Mouse (Mus musculus): ENCODE results near the gene 2310007B03Rik. TPM values are rescaled to one million over a fixed set of nuclear protein-coding genes. Genes with fewer than 3 reads are reported as not detected.

Gene 2310007B03Rik
- polyA plus RNA-seq, 1 experiment from 2014 or later, result not detected

Other genes starting within 250 kb of the 2310007B03Rik start
- gene Capn10, start 226.6 kb downstream of the 2310007B03Rik start, polyA plus RNA-seq (2014; fragmentation: Nextera tagmentation; extraction: Ambion mirVana), result 52.6 and 56.1 TPM in 2 replicates
- gene Gpr35, start 210.1 kb downstream of the 2310007B03Rik start, polyA plus RNA-seq (2014; fragmentation: Nextera tagmentation; extraction: Ambion mirVana), result 0.16 and 1.3 TPM in 2 replicates
- gene Aqp12, start 154.6 kb downstream of the 2310007B03Rik start, polyA plus RNA-seq (2014; fragmentation: Nextera tagmentation; extraction: Ambion mirVana), result not detected in 2 replicates
- 228 and 350 TPM in 2 replicates for gene Kif1a, start 59.0 kb downstream of the 2310007B03Rik start, polyA plus RNA-seq (2014; fragmentation: Nextera tagmentation; extraction: Ambion mirVana)
- gene Agxt, start 25.7 kb downstream of the 2310007B03Rik start, polyA plus RNA-seq (2014; fragmentation: Nextera tagmentation; extraction: Ambion mirVana), result not detected in 2 replicates
- gene Crocc2, start 7.8 kb upstream of the 2310007B03Rik start, polyA plus RNA-seq (2014; fragmentation: Nextera tagmentation; extraction: Ambion mirVana), result 0.05 and 0.09 TPM in 2 replicates
- gene Sned1, start 74.9 kb upstream of the 2310007B03Rik start, polyA plus RNA-seq (2014; fragmentation: Nextera tagmentation; extraction: Ambion mirVana), result 3.0 and 7.2 TPM in 2 replicates
- 27.7 and 30.0 TPM in 2 replicates for gene Mterf4, start 145.0 kb upstream of the 2310007B03Rik start, polyA plus RNA-seq (2014; fragmentation: Nextera tagmentation; extraction: Ambion mirVana)
- gene Ppp1r7, start 181.9 kb upstream of the 2310007B03Rik start, polyA plus RNA-seq (2014; fragmentation: Nextera tagmentation; extraction: Ambion mirVana), result 54.7 and 64.1 TPM in 2 replicates
- gene Pask, start 182.5 kb upstream of the 2310007B03Rik start, polyA plus RNA-seq (2014; fragmentation: Nextera tagmentation; extraction: Ambion mirVana), result 4.2 and 5.7 TPM in 2 replicates
- 0.68 and 0.69 TPM in 2 replicates for gene Ano7, start 213.0 kb upstream of the 2310007B03Rik start, polyA plus RNA-seq (2014; fragmentation: Nextera tagmentation; extraction: Ambion mirVana)